Mouse (Mus musculus) CH12.LX (cell line): ENCODE results near the gene Pnpo. TPM values are rescaled to one million over a fixed set of nuclear protein-coding genes. Genes with fewer than 3 reads are reported as not detected.

ENCODE experiments used
- DNase-seq: peaks from one replicate; pipeline ENCODE4 v3.0.0-alpha.2; 2013; ENCODE audit errors: extremely low read depth
- H3K27ac ChIP-seq: 2 replicates; pipeline ENCODE4 v1.5.1; 2012; ENCODE audit warnings: low read depth, mild to moderate bottlenecking, control low read depth, moderate library complexity; ENCODE audit not compliant: insufficient read depth
- H3K27me3 ChIP-seq: replicated peaks from 2 replicates; pipeline ENCODE3; 2012; ENCODE audit warnings: inconsistent platforms
- H3K36me3 ChIP-seq, 2 experiments: replicated peaks in 1 of 2; 2 replicates each; pipeline versions ENCODE3 to v1.6.1; 2012; ENCODE audit warnings: inconsistent platforms in 1 of 2, low read length in 1 of 2, mild to moderate bottlenecking in 1 of 2, mixed read lengths in 1 of 2, moderate library complexity in 1 of 2; ENCODE audit not compliant: control insufficient read depth in 1 of 2, insufficient read depth in 1 of 2
- H3K4me1 ChIP-seq, 2 experiments: 2 replicates each; pipeline ENCODE4 v1.6.1; 2012; ENCODE audit warnings: inconsistent platforms in 1 of 2, moderate library complexity in 1 of 2; ENCODE audit not compliant: insufficient read depth in 2 of 2, control insufficient read depth in 1 of 2
- H3K4me2 ChIP-seq: 2 replicates; pipeline ENCODE4 v1.6.1; 2012; ENCODE audit warnings: low read depth, mild to moderate bottlenecking, control low read depth; ENCODE audit not compliant: poor library complexity, insufficient read depth, severe bottlenecking
- H3K4me3 ChIP-seq, 3 experiments: fragments of 150-350 bp in 1 of 3; sonication (generic) in 1 of 3; replicated peaks in 1 of 3; 2 replicates each; pipeline versions ENCODE3 to v1.5.1; 2011 to 2012; ENCODE audit warnings: low read depth in 2 of 3, low read length in 2 of 3, mild to moderate bottlenecking in 2 of 3, moderate library complexity in 2 of 3, control low read depth in 1 of 3, improper control_type of control experiment in 1 of 3, inconsistent platforms in 1 of 3, mixed read lengths in 1 of 3; ENCODE audit not compliant: poor library complexity in 1 of 3
- H3K79me2 ChIP-seq: replicated peaks from 2 replicates; pipeline ENCODE4 v1.6.1; 2012; ENCODE audit warnings: mild to moderate bottlenecking, moderate library complexity; ENCODE audit not compliant: control insufficient read depth, poor library complexity, insufficient read depth, severe bottlenecking; ENCODE audit errors: extremely low read depth
- H3K9ac ChIP-seq: 2 replicates; pipeline ENCODE4 v1.6.1; 2012; ENCODE audit warnings: low read depth, mild to moderate bottlenecking, control low read depth, moderate library complexity; ENCODE audit not compliant: insufficient read depth
- H3K9me3 ChIP-seq: replicated peaks from 2 replicates; pipeline ENCODE3; 2012; ENCODE audit warnings: low read length, inconsistent platforms, mixed read lengths
- BHLHE40 ChIP-seq: IDR thresholded peaks from 2 replicates; pipeline ENCODE4 v1.6.1; 2011; ENCODE audit warnings: mild to moderate bottlenecking, low read depth, low read length, improper control_type of control experiment
- CHD1 ChIP-seq: IDR thresholded peaks from 2 replicates; pipeline ENCODE4 v1.6.1; 2012; ENCODE audit warnings: low read depth, low read length, improper control_type of control experiment, inconsistent platforms
- EP300 ChIP-seq: IDR thresholded peaks from 2 replicates; pipeline ENCODE4 v1.6.1; 2011; ENCODE audit warnings: low read length, improper control_type of control experiment
- IRF4 ChIP-seq: IDR thresholded peaks from 2 replicates; pipeline ENCODE4 v1.6.1; 2014; ENCODE audit warnings: low read depth, mild to moderate bottlenecking, inconsistent platforms, low read length, improper control_type of control experiment
- JUN ChIP-seq: IDR thresholded peaks from 2 replicates; pipeline ENCODE4 v1.6.1; 2011; ENCODE audit warnings: low read depth, mild to moderate bottlenecking, low read length, improper control_type of control experiment, moderate library complexity; ENCODE audit not compliant: insufficient read depth
- JUND ChIP-seq: conservative IDR thresholded peaks from 2 replicates; pipeline ENCODE4 v1.6.1; 2011; ENCODE audit warnings: low read depth, low read length, improper control_type of control experiment
- KAT2A ChIP-seq: IDR thresholded peaks from 2 replicates; pipeline ENCODE4 v1.6.1; 2012; ENCODE audit warnings: low read length, improper control_type of control experiment, inconsistent platforms; ENCODE audit not compliant: insufficient replicate concordance
- MEF2A ChIP-seq: IDR thresholded peaks from 2 replicates; pipeline ENCODE4 v1.6.1; 2014; ENCODE audit warnings: low read depth, mild to moderate bottlenecking, inconsistent platforms, low read length, improper control_type of control experiment, borderline replicate concordance
- MYC ChIP-seq: IDR thresholded peaks from 2 replicates; pipeline ENCODE4 v1.6.1; 2011; ENCODE audit warnings: low read depth, mild to moderate bottlenecking, improper control_type of control experiment, low read length
- NRF1 ChIP-seq: IDR thresholded peaks from 2 replicates; pipeline ENCODE4 v1.6.1; 2014; ENCODE audit warnings: low read depth, mild to moderate bottlenecking, inconsistent platforms, low read length, improper control_type of control experiment, moderate library complexity
- RAD21 ChIP-seq: IDR thresholded peaks from 2 replicates; pipeline ENCODE4 v1.6.1; 2011; ENCODE audit warnings: low read depth, mild to moderate bottlenecking, low read length, improper control_type of control experiment, moderate library complexity
- UBTF ChIP-seq: IDR thresholded peaks from 2 replicates; pipeline ENCODE4 v1.6.1; 2012; ENCODE audit warnings: low read depth, mild to moderate bottlenecking, inconsistent platforms, low read length, improper control_type of control experiment, moderate library complexity
- USF1 ChIP-seq: IDR thresholded peaks from 2 replicates; pipeline ENCODE4 v1.6.1; 2014; ENCODE audit warnings: low read depth, mild to moderate bottlenecking, inconsistent platforms, low read length, improper control_type of control experiment
- ZKSCAN1 ChIP-seq: IDR thresholded peaks from 2 replicates; pipeline ENCODE4 v1.6.1; 2012; ENCODE audit warnings: low read depth, inconsistent platforms, low read length, improper control_type of control experiment, borderline replicate concordance
- ZNF384 ChIP-seq: IDR thresholded peaks from 2 replicates; pipeline ENCODE4 v1.6.1; 2012; ENCODE audit warnings: low read depth, low read length, improper control_type of control experiment, inconsistent platforms
- dilution Hi-C: fragments of 300-500 bp; cut with MboI; formaldehyde crosslinking; loops from 2 replicates; pipeline ENCODE4 v1.14.3; 2020; ENCODE audit warnings: low sequenced_read_pairs; ENCODE audit not compliant: extremely low pct_unique_long_range_greater_than_20kb, extremely low pct_ligation_motif_present
- in situ Hi-C: fragments of 300-500 bp; cut with MboI; formaldehyde crosslinking; loops from 3 replicates; pipeline ENCODE4 v1.14.3; 2019; ENCODE audit warnings: low sequenced_read_pairs, low pct_ligation_motif_present, low pct_unique_long_range_greater_than_20kb, mixed read lengths
- polyA plus RNA-seq: library from polyadenylated mRNA; unstranded; fragments of >175 nt; gene quantifications from 2 replicates; pipeline ENCODE4 v1.2.1, GENCODE M21; 2012; ENCODE audit warnings: low read depth; ENCODE audit not compliant: insufficient read length
- total RNA-seq, 2 experiments: library from RNA; depleted of rRNA; stranded (reverse); fragments of 300-350 nt in 1 of 2; fragments of >200 nt in 1 of 2; gene quantifications; 2 replicates each; pipeline ENCODE4 v1.2.3; 2012 to 2014

Pnpo gene
- total and polyA plus RNA-seq, 3 experiments: 36.3 to 54.3 (median 38.5) TPM

DNA sequence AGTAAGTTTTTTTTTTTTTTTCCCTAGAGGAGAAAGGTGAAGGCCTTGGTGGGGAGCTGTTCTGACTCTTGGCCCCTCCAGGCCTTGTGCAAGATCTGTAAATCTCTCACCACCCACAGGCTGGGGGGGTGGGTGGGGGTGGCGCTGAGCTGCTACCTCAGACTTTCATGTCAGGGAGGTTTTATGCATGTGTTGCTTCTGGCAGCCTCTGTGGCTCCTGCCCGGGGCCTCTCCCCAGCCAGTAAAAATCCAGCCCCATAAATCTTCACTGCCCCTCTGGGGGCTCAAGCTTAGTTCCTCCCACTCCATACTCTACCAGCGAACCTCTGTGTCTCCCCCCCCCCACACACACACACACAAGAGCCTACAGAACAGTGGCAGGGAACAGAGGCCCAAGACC, 42.7 kb upstream of the Pnpo start:
- peak overlapping the region; percentile 7; the same call in 1 of the 2 replicates for H3K27ac ChIP-seq
- no peak overlapping the region for H3K4me2 ChIP-seq
- peaks cover 0 to 6% of the 10 kb centered on the region in 2 experiments for H3K36me3 ChIP-seq
- no peaks in the 10 kb centered on the region for H3K79me2 ChIP-seq
- in situ Hi-C loops: loop anchor here (5.0 kb wide), 1 partner anchor 36 kb away; no protein-coding TSS in a partner anchor
- H3K4me1 ChIP-seq: peaks cover 47 to 95% of the 10 kb centered on the region in 2 experiments
- H3K27me3 ChIP-seq: no peaks in the 10 kb centered on the region
- DNase-seq: no peak
- dilution Hi-C loops: no loop called here
- H3K9me3 ChIP-seq: no peaks in the 10 kb centered on the region
- no peak overlapping the region for H3K4me3 ChIP-seq
- TF ChIP-seq BHLHE40: no peak
- no peak for TF ChIP-seq JUND
- TF ChIP-seq MYC: no peak
- TF ChIP-seq RAD21: no peak
- TF ChIP-seq ZNF384: no peak
- no peak for TF ChIP-seq JUN
- TF ChIP-seq KAT2A: no peak
- no peak for TF ChIP-seq UBTF
- TF ChIP-seq USF1: no peak
- TF ChIP-seq MEF2A: no peak
- H3K9ac ChIP-seq: no peak overlapping the region

DNA sequence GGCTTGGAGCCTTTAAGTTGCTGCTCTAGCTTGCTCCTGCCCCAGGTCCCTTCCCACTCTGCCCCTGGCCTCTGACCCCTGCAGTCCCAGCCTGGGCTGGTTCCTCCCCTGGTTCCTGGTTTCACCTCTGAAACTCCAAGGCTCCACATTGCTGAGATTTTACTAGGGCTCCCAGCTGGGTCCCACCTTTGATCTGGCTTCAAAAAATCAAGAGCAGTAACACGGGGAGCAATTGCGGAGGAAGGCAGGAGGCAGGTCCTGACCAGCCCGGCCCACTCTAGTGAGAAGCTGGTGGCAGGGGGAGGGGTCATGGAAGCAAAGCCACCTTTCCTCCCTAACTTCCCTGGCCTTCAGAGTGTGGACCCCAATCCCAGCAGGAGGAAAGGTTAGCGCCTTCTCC, 41.1 kb upstream of the Pnpo start:
- no peak for DNase-seq
- Histone ChIP-seq H3K4me1 (peaks cover 44 to 84% of the 10 kb centered on the region in 2 experiments), H3K4me3 (no peak overlapping the region), H3K4me2 (no peak overlapping the region), H3K27me3 (no peaks in the 10 kb centered on the region), H3K27ac (peak overlapping the region; percentile 29; the same call in 1 of the 2 replicates), H3K9me3 (no peaks in the 10 kb centered on the region), H3K79me2 (no peaks in the 10 kb centered on the region), H3K36me3 (peaks cover 0 to 2% of the 10 kb centered on the region in 2 experiments), H3K9ac (no peak overlapping the region)
- TF ChIP-seq IRF4 (no peak), KAT2A (no peak), CHD1 (no peak), EP300 (no peak), ZKSCAN1 (no peak), NRF1 (no peak)
- in situ Hi-C loops (loop anchor here (5.0 kb wide), 1 partner anchor 37 kb away; no protein-coding TSS in a partner anchor), dilution Hi-C loops (no loop called here)
